In genomic region chr5:138820717-138821332, GRCm38 (mm10) we compare ENCODE assay signal across 9 mouse cellular contexts. TPM values are rescaled to one million over a fixed set of nuclear protein-coding genes. Genes with fewer than 3 reads are reported as not detected.
DNase-seq lines count a peak whose midpoint lies in the region; ATAC-seq and TF ChIP-seq lines count a peak whose summit lies in the region.
"Had no signal": no experiment of that assay in that cellular context is flagged by ENCODE, and none has a peak within 500 bp of the region (broad histone marks: within the 10 kb centered on the region; RNA-seq: fewer than 3 reads in every experiment).

No protein-coding gene starts in this region.

- H3K4me1 ChIP-seq in heart, adult 2 months (ENCODE audit: control insufficient read depth, insufficient read depth, low read length) = no peaks in the 10 kb centered on the region
- peaks cover 15% of the 10 kb centered on the region for H3K4me1 ChIP-seq in hindbrain, embryonic 13.5 days (replicated peaks)
- H3K4me1 ChIP-seq in midbrain, embryonic 12.5 days = peaks cover 7% of the 10 kb centered on the region

- no peak for DNase-seq in heart, adult 2 months
- no peak for DNase-seq in heart, postnatal 14 days
- no peak for DNase-seq in frontal cortex, postnatal 25 days (ENCODE audit: low spot score in 2 of 2)
- DNase-seq in frontal cortex, postnatal 36 days (ENCODE audit: low spot score in 2 of 2) = no peak
- no peak for DNase-seq in cerebellum, adult 18-20 months

- no peak overlapping the region for H3K27ac ChIP-seq in heart, adult 2 months
- H3K27ac ChIP-seq in hindbrain, embryonic 13.5 days = no peak overlapping the region
- no peak overlapping the region for H3K27ac ChIP-seq in midbrain, embryonic 12.5 days (replicated peaks)

- whole genome bisulfite sequencing in heart, adult 2 months = 2% methylated on average over 39 of the region's 39 CpGs
- WGBS in hindbrain, embryonic 13.5 days = 3% methylated on average over 38 of the region's 39 CpGs
- 5% methylated on average over 39 of the region's 39 CpGs for WGBS in midbrain, embryonic 12.5 days

- no peak overlapping the region for H3K4me3 ChIP-seq in heart, adult 2 months
- peak overlapping the region; percentile 28 for H3K4me3 ChIP-seq in hindbrain, embryonic 13.5 days
- peak overlapping the region; percentile 23 for H3K4me3 ChIP-seq in midbrain, embryonic 12.5 days

- 0 out of 2 replicates have a peak overlapping the region, but pooled peaks have one; percentile 2 for H3K9ac ChIP-seq in heart, adult 2 months (ENCODE audit: low read depth, low read length)
- H3K9ac ChIP-seq in hindbrain, embryonic 13.5 days = peak overlapping the region; percentile 35; the same call in 1 of the 2 replicates
- no peak overlapping the region for H3K9ac ChIP-seq in midbrain, embryonic 12.5 days (replicated peaks)

- intact Hi-C loops in heart, adult 2 months (cut with DNase I) = no loop called here
- intact Hi-C loops in heart, postnatal 14 days (cut with DNase I) = no loop called here

- H3K79me2 ChIP-seq in heart, adult 2 months (replicated peaks; ENCODE audit: control insufficient read depth, insufficient read depth, low read length) = no peaks in the 10 kb centered on the region

- H3K36me3 ChIP-seq in heart, adult 2 months (ENCODE audit: control insufficient read depth, insufficient read depth, low read length) = no peaks in the 10 kb centered on the region
- H3K36me3 ChIP-seq in hindbrain, embryonic 13.5 days = no peaks in the 10 kb centered on the region
- H3K36me3 ChIP-seq in midbrain, embryonic 12.5 days = no peaks in the 10 kb centered on the region

- peak; percentile 67 for ATAC-seq in common myeloid progenitor, adult 5-6 weeks (replicated peaks; ENCODE audit: low read depth, poor library complexity, severe bottlenecking)
- no peak for ATAC-seq in hindbrain, embryonic 13.5 days (ENCODE audit: low FRiP score)
- no peak for ATAC-seq in midbrain, embryonic 12.5 days (ENCODE audit: low FRiP score, low read depth)

- no peak for TF ChIP-seq CTCF in heart, adult 2 months (IDR thresholded peaks at IDR 0.05)

- no peak for TF ChIP-seq POLR2A in heart, adult 2 months (IDR thresholded peaks at IDR 0.05; ENCODE audit: insufficient read depth, low read depth, low read length)

- peaks cover 11% of the 10 kb centered on the region for H3K27me3 ChIP-seq in heart, adult 2 months (ENCODE audit: control insufficient read depth, insufficient read depth, low read length)
- H3K27me3 ChIP-seq in hindbrain, embryonic 13.5 days = peaks cover 71% of the 10 kb centered on the region
- peaks cover 74% of the 10 kb centered on the region for H3K27me3 ChIP-seq in midbrain, embryonic 12.5 days

- H3K9me3 ChIP-seq in hindbrain, embryonic 13.5 days = no peaks in the 10 kb centered on the region
- peaks cover 4% of the 10 kb centered on the region; the same call in 1 of the 2 replicates for H3K9me3 ChIP-seq in midbrain, embryonic 12.5 days

- peak overlapping the region; percentile 49 for H3K4me2 ChIP-seq in hindbrain, embryonic 13.5 days
- H3K4me2 ChIP-seq in midbrain, embryonic 12.5 days (replicated peaks) = peak overlapping the region; percentile 44

- no peak for TF ChIP-seq EP300 in heart, adult 2 months (IDR thresholded peaks at IDR 0.05; ENCODE audit: insufficient read depth, low read depth, low read length)

RNA-seq across cellular contexts. Expression of gene Gm5294, which starts 0.9 kb away (rescaled TPM):
- not detected for total RNA-seq in heart, adult 2 months (2021)
- not detected in 2 replicates for polyA plus RNA-seq in heart, adult 2 months (2012; rRNA removed)
- total RNA-seq in heart, postnatal 14 days (2021) = not detected
- not detected in 2 replicates for total RNA-seq in common myeloid progenitor, adult 5-6 weeks (2017)
- 0.73 and 0.97 TPM in 2 replicates for polyA plus RNA-seq in hindbrain, embryonic 13.5 days (2015; fragmentation: Nextera tagmentation; extraction: Ambion mirVana)
- not detected in 2 replicates for polyA plus RNA-seq in midbrain, embryonic 12.5 days (2016; fragmentation: Nextera tagmentation; extraction: Ambion mirVana)
- polyA plus RNA-seq: C2C12 had no signal
